Mouse (Mus musculus) kidney, postnatal 0 days (tissue): ENCODE measurements around the gene Usp33. TPM values are rescaled to one million over a fixed set of nuclear protein-coding genes. Genes with fewer than 3 reads are reported as not detected.
A peak's percentile ranks its signal among the peaks of the same experiment; 100 is the strongest.

Source experiments
- ATAC-seq: fragments of 200-750 bp; cut with Nextera tagmentation; replicated peaks from 2 replicates; pipeline ENCODE4 v1.8.0; 2017; ENCODE audit warnings: low read depth, moderate number of reproducible peaks, moderate TSS enrichment, moderate library complexity; ENCODE audit not compliant: low FRiP score
- DNase-seq: peaks from one replicate; pipeline ENCODE4 v3.0.0-alpha.2; 2016; ENCODE audit warnings: low spot score
- H3K27ac ChIP-seq: fragments of 300-500 bp; sonication (generic); 2 replicates; pipeline ENCODE4 v1.5.1; 2014; ENCODE audit warnings: mild to moderate bottlenecking
- H3K27me3 ChIP-seq: fragments of 300-500 bp; sonication (generic); 2 replicates; pipeline ENCODE4 v1.6.1; 2014; ENCODE audit warnings: low read length, mixed read lengths; ENCODE audit not compliant: insufficient read depth
- H3K36me3 ChIP-seq: fragments of 300-500 bp; sonication (generic); 2 replicates; pipeline ENCODE4 v1.6.1; 2014; ENCODE audit warnings: low read length, mixed read lengths; ENCODE audit not compliant: insufficient read depth
- H3K4me1 ChIP-seq: fragments of 300-500 bp; sonication (generic); replicated peaks from 2 replicates; pipeline ENCODE4 v1.6.1; 2014; ENCODE audit warnings: antibody characterized with exemption, low read length, mixed read lengths; ENCODE audit not compliant: insufficient read depth
- H3K4me2 ChIP-seq: fragments of 300-500 bp; sonication (generic); 2 replicates; pipeline ENCODE4 v1.6.1; 2014; ENCODE audit warnings: mild to moderate bottlenecking, low read length, moderate library complexity, mixed read lengths
- H3K4me3 ChIP-seq: fragments of 300-500 bp; sonication (generic); replicated peaks from 2 replicates; pipeline ENCODE4 v1.5.1; 2014; ENCODE audit warnings: low read depth, low read length
- H3K9ac ChIP-seq: fragments of 300-500 bp; sonication (generic); 2 replicates; pipeline ENCODE4 v1.6.1; 2014; ENCODE audit warnings: low read depth, low read length
- H3K9me3 ChIP-seq: fragments of 300-500 bp; sonication (generic); replicated peaks from 2 replicates; pipeline ENCODE4 v1.6.1; 2016; ENCODE audit warnings: low read length, inconsistent platforms, mixed read lengths
- CTCF ChIP-seq: IDR thresholded peaks from 2 replicates; pipeline ENCODE4 v1.5.1; 2016; ENCODE audit warnings: antibody characterized with exemption, low read depth, mild to moderate bottlenecking, moderate library complexity
- WGBS: fragments of 180-500 bp; shearing (Covaris S2); extraction: QIAGEN DNeasy Blood & Tissue Kit; methylation state at CpG from one replicate; pipeline ENCODE4 v1.1.7; 2014; 5-methylcytosine and 5-hydroxymethylcytosine counted together
- polyA plus RNA-seq: library from polyadenylated mRNA; unstranded; fragments of >200 nt; fragmentation: Nextera tagmentation; extraction: Ambion mirVana; gene quantifications from 2 replicates; pipeline ENCODE4 v1.2.1, GENCODE M21; 2015

Usp33 gene
- polyA plus RNA-seq, 1 experiment from 2014 or later: 30.5 TPM

- Histone ChIP-seq H3K9ac (peak within 1 kb of the TSS; percentile 81), H3K27me3 (no peaks in the 10 kb centered on the region), H3K27ac (peak within 1 kb of the TSS; percentile 54; the same call in 1 of the 2 replicates), H3K36me3 (peaks cover 5% of the 10 kb centered on the region; the same call in 1 of the 2 replicates), H3K4me1 (0 out of 2 replicates have a peak, but pooled peaks cover 5% of the 10 kb centered on the region), H3K9me3 (no peaks in the 10 kb centered on the region), H3K4me2 (peak within 1 kb of the TSS; percentile 79), H3K4me3 (peak within 1 kb of the TSS; percentile 91)
- ATAC-seq (peak; percentile 85), DNase-seq (peak; percentile 79)
- no peak for TF ChIP-seq CTCF
- 1% methylated on average over 54 of the region's 54 CpGs for WGBS
Measured at GRCm38 (mm10) chr3:152339862-152340557, 6.3 kb upstream of the Usp33 start, which contains the start of gene Miga1. Miga1 (minus strand) TSS chr3:152340407.

GRCm38 (mm10) chr3:152342961-152343517 is 3.2 kb upstream of the Usp33 start:
- no peak for TF ChIP-seq CTCF
- WGBS: 91% methylated on average over 15 of the region's 15 CpGs
- H3K9ac ChIP-seq: no peak overlapping the region
- ATAC-seq (no peak), DNase-seq (no peak)
- no peaks in the 10 kb centered on the region for H3K36me3 ChIP-seq
- H3K9me3 ChIP-seq: no peaks in the 10 kb centered on the region
- no peaks in the 10 kb centered on the region for H3K27me3 ChIP-seq
- no peak overlapping the region for H3K4me2 ChIP-seq
- no peak overlapping the region for H3K27ac ChIP-seq
- H3K4me1 ChIP-seq: peaks cover 9% of the 10 kb centered on the region; the same call in 1 of the 2 replicates
- H3K4me3 ChIP-seq: no peak overlapping the region

GRCm38 (mm10) chr3:152346633-152347141 is 409 bp downstream of the Usp33 start:
- WGBS: 0% methylated on average over 30 of the region's 54 CpGs
- H3K4me2 ChIP-seq: peak overlapping the region; percentile 52
- no peaks in the 10 kb centered on the region for H3K9me3 ChIP-seq
- H3K27me3 ChIP-seq: no peaks in the 10 kb centered on the region
- H3K4me1 ChIP-seq: peaks cover 4% of the 10 kb centered on the region; the same call in 1 of the 2 replicates
- H3K9ac ChIP-seq: peak overlapping the region; percentile 83
- peak overlapping the region; percentile 65; the same call in 1 of the 2 replicates for H3K27ac ChIP-seq
- peak; percentile 43 for DNase-seq
- ATAC-seq: no peak; the same call in none of the 2 replicates
- H3K36me3 ChIP-seq: no peaks in the 10 kb centered on the region
- no peak for TF ChIP-seq CTCF
- peak overlapping the region; percentile 56 for H3K4me3 ChIP-seq

- 43% methylated on average over 3 of the region's 3 CpGs for WGBS
- H3K9me3 ChIP-seq: no peaks in the 10 kb centered on the region
- H3K9ac ChIP-seq: peak overlapping the region; percentile 83
- no peaks in the 10 kb centered on the region for H3K27me3 ChIP-seq
- DNase-seq (no peak), ATAC-seq (no peak)
- H3K36me3 ChIP-seq: no peaks in the 10 kb centered on the region
- no peak for TF ChIP-seq CTCF
- peaks cover 4% of the 10 kb centered on the region; the same call in 1 of the 2 replicates for H3K4me1 ChIP-seq
- no peak overlapping the region for H3K27ac ChIP-seq
- H3K4me3 ChIP-seq: peak overlapping the region; percentile 56
- H3K4me2 ChIP-seq: peak overlapping the region; percentile 52
Measured at GRCm38 (mm10) chr3:152347227-152347626, 949 bp downstream of the Usp33 start.

GRCm38 (mm10) chr3:152348011-152348830 is 1.9 kb downstream of the Usp33 start:
- DNase-seq: no peak
- Histone ChIP-seq H3K27ac (no peak overlapping the region), H3K4me2 (no peak overlapping the region), H3K4me3 (no peak overlapping the region), H3K27me3 (no peaks in the 10 kb centered on the region), H3K9ac (no peak overlapping the region), H3K9me3 (no peaks in the 10 kb centered on the region), H3K36me3 (no peaks in the 10 kb centered on the region), H3K4me1 (peaks cover 4% of the 10 kb centered on the region; the same call in 1 of the 2 replicates)
- 89% methylated on average over 10 of the region's 10 CpGs for WGBS
- TF ChIP-seq CTCF: no peak
- ATAC-seq: no peak

- H3K9ac ChIP-seq: no peak overlapping the region
- H3K4me2 ChIP-seq: no peak overlapping the region
- WGBS: 64% methylated on average over 3 of the region's 3 CpGs
- ATAC-seq (no peak), DNase-seq (no peak)
- H3K27ac ChIP-seq: no peak overlapping the region
- no peaks in the 10 kb centered on the region for H3K9me3 ChIP-seq
- H3K4me1 ChIP-seq: peaks cover 4% of the 10 kb centered on the region; the same call in 1 of the 2 replicates
- H3K27me3 ChIP-seq: no peaks in the 10 kb centered on the region
- no peak overlapping the region for H3K4me3 ChIP-seq
- no peak for TF ChIP-seq CTCF
- no peaks in the 10 kb centered on the region for H3K36me3 ChIP-seq
Measured at GRCm38 (mm10) chr3:152350431-152350830, 4.2 kb downstream of the Usp33 start.
